Mouse (Mus musculus) midbrain, embryonic 15.5 days (tissue): Measurements from ENCODE around the gene Olfr305. TPM values are rescaled to one million over a fixed set of nuclear protein-coding genes. Genes with fewer than 3 reads are reported as not detected.
"Not testable (repeated sequence)": the region's sequence is repeated elsewhere in the genome, so short reads cannot be mapped to it uniquely, and the experiment has no call there.

ENCODE experiments used
- ATAC-seq: fragments of 200-750 bp; cut with Nextera tagmentation; replicated peaks from 2 replicates; pipeline ENCODE4 v1.8.0; 2017; ENCODE audit warnings: moderate TSS enrichment
- H3K27ac ChIP-seq: fragments of 300-500 bp; sonication (generic); 2 replicates; pipeline ENCODE4 v1.5.1; 2015; ENCODE audit warnings: mild to moderate bottlenecking, inconsistent platforms
- H3K27me3 ChIP-seq: fragments of 300-500 bp; sonication (generic); replicated peaks from 2 replicates; pipeline ENCODE4 v1.6.1; 2015; ENCODE audit warnings: inconsistent platforms
- H3K36me3 ChIP-seq: fragments of 300-500 bp; sonication (generic); replicated peaks from 2 replicates; pipeline ENCODE4 v1.6.1; 2015; ENCODE audit warnings: inconsistent platforms
- H3K4me1 ChIP-seq: fragments of 300-500 bp; sonication (generic); 2 replicates; pipeline ENCODE4 v1.6.1; 2015; ENCODE audit warnings: inconsistent platforms
- H3K4me2 ChIP-seq: fragments of 300-500 bp; sonication (generic); 2 replicates; pipeline ENCODE4 v1.6.1; 2015; ENCODE audit warnings: inconsistent platforms, mild to moderate bottlenecking, moderate library complexity
- H3K4me3 ChIP-seq: fragments of 300-500 bp; sonication (generic); 2 replicates; pipeline ENCODE4 v1.5.1; 2015; ENCODE audit warnings: mild to moderate bottlenecking, inconsistent platforms
- H3K9ac ChIP-seq: fragments of 300-500 bp; sonication (generic); 2 replicates; pipeline ENCODE4 v1.6.1; 2015; ENCODE audit warnings: mild to moderate bottlenecking, inconsistent platforms
- H3K9me3 ChIP-seq: fragments of 300-500 bp; sonication (generic); 2 replicates; pipeline ENCODE4 v1.6.1; 2016; ENCODE audit warnings: inconsistent platforms
- WGBS: fragments of 180-500 bp; shearing (Covaris S2); methylation state at CpG from one replicate; pipeline ENCODE4 v1.1.7; 2015; ENCODE audit warnings: mixed read lengths; 5-methylcytosine and 5-hydroxymethylcytosine counted together
- polyA plus RNA-seq: library from polyadenylated mRNA; unstranded; fragments of >200 nt; fragmentation: Nextera tagmentation; extraction: Ambion mirVana; gene quantifications from 2 replicates; pipeline ENCODE4 v1.2.1, GENCODE M21; 2015

The Olfr305 gene
- not detected in 2 replicates for polyA plus RNA-seq

DNA sequence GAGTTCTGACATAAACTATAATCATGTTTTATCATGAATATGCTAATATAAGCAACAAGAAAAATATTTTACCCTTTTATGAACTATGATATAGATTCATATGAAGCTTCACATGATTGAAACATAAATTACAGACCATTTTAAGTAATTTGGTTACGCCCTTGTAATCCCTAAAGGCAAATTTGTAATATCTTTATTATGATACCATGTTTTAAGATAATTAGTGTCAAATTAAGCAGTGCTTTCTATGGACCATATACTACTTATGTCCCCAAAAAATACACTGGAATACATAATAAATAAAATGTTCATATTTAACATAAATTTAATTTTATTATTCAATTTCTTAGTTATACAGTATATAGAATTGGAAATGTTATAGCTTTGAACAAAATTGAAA, at the start of gene Olfr305:
Gene Olfr305 (minus strand): TSS at position 101 of the 400 bp plus-strand sequence.
- 95% methylated on average over 1 of the region's 1 CpGs for WGBS
- H3K27me3 ChIP-seq, result no peaks in the 10 kb centered on the region
- H3K4me2 ChIP-seq, result no peak within 1 kb of the TSS
- no peak for ATAC-seq
- no peak within 1 kb of the TSS for H3K27ac ChIP-seq
- H3K36me3 ChIP-seq, result no peaks in the 10 kb centered on the region
- H3K4me3 ChIP-seq, result no peak within 1 kb of the TSS
- H3K9me3 ChIP-seq, result no peaks in the 10 kb centered on the region
- H3K4me1 ChIP-seq, result no peaks in the 10 kb centered on the region
- no peak within 1 kb of the TSS for H3K9ac ChIP-seq

DNA sequence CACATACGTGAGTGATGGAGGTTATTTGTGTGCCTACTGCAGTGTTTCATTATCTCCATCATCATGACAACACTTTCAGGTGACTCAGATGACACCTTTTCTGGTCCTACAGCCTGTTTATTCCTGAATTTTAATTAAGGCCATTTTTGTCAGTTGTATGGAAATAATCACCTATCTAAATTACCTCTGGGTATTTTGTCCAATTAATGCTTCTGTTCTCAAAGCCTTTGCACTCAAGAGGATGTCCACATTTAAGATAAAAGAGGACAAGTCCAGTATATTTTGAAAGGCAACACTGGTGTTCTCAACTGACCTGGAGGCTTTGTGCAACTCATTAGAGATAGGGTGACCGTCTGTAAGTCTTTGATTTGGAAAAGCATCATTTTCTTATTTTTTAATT, 36.8 kb upstream of the Olfr305 start, which contains the start of gene Olfr301:
Gene Olfr301 (plus strand): TSS at position 301 of the 400 bp plus-strand sequence.
- no peak for ATAC-seq
- H3K27ac ChIP-seq, result no peak within 1 kb of the TSS
- H3K27me3 ChIP-seq, result no peaks in the 10 kb centered on the region
- 86% methylated on average over 2 of the region's 2 CpGs for WGBS
- no peak within 1 kb of the TSS for H3K4me2 ChIP-seq
- H3K9ac ChIP-seq, result no peak within 1 kb of the TSS
- H3K4me1 ChIP-seq, result no peaks in the 10 kb centered on the region
- no peaks in the 10 kb centered on the region for H3K36me3 ChIP-seq
- H3K4me3 ChIP-seq, result no peak within 1 kb of the TSS
- no peaks in the 10 kb centered on the region for H3K9me3 ChIP-seq

DNA sequence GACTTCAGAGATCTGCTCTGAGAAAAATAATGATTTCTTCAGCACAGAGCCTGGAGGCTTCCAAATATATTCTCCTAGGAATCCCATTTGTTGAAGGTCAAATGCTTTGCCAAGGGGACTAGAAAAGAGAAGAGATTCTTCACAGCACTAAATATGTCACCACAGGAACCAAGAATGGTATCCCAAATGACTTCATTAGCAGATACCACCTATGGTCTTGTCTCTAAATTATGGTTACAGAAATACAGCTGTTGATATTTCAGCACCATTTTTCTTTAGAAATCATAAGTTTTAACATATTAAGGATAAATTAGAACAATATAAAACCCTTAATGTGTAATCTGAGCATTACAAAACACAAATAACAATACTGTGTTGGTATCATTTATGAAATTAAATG, 31.0 kb upstream of the Olfr305 start, which contains the start of gene Olfr303:
Gene Olfr303 (minus strand): TSS at position 101 of the 400 bp plus-strand sequence.
- no peak within 1 kb of the TSS for H3K9ac ChIP-seq
- no peak for ATAC-seq
- H3K4me3 ChIP-seq, result no peak within 1 kb of the TSS
- no peak within 1 kb of the TSS for H3K4me2 ChIP-seq
- H3K27ac ChIP-seq, result no peak within 1 kb of the TSS
- no peaks in the 10 kb centered on the region for H3K9me3 ChIP-seq
- H3K27me3 ChIP-seq, result no peaks in the 10 kb centered on the region
- no peaks in the 10 kb centered on the region for H3K36me3 ChIP-seq
- no peaks in the 10 kb centered on the region for H3K4me1 ChIP-seq

DNA sequence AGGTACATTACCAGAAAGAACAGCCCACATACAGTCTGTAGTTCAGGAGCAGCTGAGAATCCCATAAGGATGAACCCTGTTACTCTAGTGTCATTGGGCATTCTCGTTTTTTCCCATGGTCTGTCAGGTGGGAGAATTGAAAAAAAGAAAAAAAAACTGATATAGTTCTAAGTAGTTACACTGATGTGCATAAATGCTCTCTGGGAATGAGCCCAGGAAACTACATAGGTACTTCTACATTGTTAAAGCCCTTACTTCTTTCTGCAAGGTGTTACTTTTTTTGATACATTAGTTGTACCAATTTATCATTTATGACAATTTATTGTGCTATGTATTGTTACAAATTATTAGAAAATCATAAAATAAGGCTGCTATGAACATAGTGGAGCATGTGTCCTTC, 19.8 kb upstream of the Olfr305 start, which contains the start of gene Olfr304:
Gene Olfr304 (minus strand): TSS at position 101 of the 400 bp plus-strand sequence.
- Histone ChIP-seq H3K27me3 (no peaks in the 10 kb centered on the region), H3K4me2 (no peak within 1 kb of the TSS), H3K9me3 (no peaks in the 10 kb centered on the region), H3K4me1 (no peaks in the 10 kb centered on the region), H3K27ac (no peak within 1 kb of the TSS), H3K4me3 (no peak within 1 kb of the TSS), H3K9ac (no peak within 1 kb of the TSS), H3K36me3 (no peaks in the 10 kb centered on the region)
- 69% methylated on average over 1 of the region's 1 CpGs for WGBS
- no peak for ATAC-seq

DNA sequence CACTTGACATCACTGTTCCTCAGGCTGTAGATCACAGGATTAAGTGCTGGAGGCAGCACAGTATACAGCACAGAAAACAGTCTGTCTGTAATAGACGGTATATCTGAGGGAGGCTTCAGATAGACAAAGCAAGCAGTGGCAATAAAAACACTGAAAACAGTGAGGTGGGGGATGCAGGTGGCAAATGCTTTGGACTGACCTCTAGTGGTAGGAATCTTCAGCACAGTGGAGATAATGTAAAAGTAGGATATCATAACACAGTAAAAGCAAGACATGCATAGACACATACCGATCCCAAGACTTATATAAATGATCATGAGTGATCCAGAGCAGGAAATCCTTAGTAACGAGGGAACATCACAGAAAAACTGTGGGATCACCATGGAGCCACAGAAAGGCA, 19.0 kb upstream of the Olfr305 start:
- Histone ChIP-seq H3K9ac (no peak overlapping the region), H3K36me3 (no peaks in the 10 kb centered on the region), H3K4me2 (no peak overlapping the region), H3K9me3 (no peaks in the 10 kb centered on the region), H3K4me1 (no peaks in the 10 kb centered on the region), H3K27me3 (no peaks in the 10 kb centered on the region), H3K4me3 (no peak overlapping the region), H3K27ac (no peak overlapping the region)
- no peak for ATAC-seq
- 76% methylated on average over 3 of the region's 3 CpGs for WGBS

DNA sequence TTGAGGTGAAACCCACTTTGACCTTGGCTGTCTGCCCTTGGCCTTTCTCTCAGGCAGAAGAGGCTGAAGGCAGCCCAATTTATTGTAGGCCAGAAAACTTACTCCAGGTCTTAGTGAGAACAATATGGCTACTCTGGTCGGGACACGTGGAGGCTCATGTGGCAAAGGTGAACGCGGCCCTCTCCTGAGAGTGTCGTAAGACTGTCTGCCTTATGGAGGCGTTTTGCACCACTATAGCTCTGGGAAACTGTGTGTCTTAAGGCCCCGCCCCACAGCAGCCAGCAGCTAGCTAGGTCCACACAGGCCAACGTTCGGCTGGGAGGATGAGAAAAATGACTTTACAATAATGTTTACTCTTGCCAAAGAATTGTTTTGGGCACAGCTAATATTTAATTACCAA, 20.4 kb downstream of the Olfr305 start:
- 91% methylated on average over 9 of the region's 9 CpGs for WGBS
- not testable (repeated sequence) for ATAC-seq, H3K27me3 ChIP-seq, H3K4me2 ChIP-seq, H3K9ac ChIP-seq, H3K4me1 ChIP-seq, H3K36me3 ChIP-seq, H3K4me3 ChIP-seq, H3K9me3 ChIP-seq, H3K27ac ChIP-seq

DNA sequence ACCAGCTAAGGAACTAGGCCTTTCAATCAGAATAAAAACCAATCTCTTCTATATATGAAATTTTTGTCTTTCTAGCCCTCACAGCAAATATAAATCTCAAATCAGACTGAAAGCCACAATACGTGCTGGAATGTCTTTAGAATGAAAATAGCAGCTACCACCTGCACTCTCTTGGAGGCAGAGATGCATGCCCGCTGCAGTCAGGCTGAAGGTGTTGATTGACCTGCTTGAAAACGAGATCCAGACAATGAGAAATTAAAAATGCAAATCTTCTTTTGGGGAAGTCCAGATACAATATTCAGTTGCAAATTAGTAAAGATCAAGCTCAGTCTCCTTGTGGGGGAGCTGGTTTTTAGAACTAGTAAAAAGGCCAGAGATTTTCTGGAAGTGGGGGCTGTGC, 22.5 kb downstream of the Olfr305 start:
- no peak overlapping the region for H3K27ac ChIP-seq
- H3K4me1 ChIP-seq, result no peaks in the 10 kb centered on the region
- H3K9ac ChIP-seq, result no peak overlapping the region
- no peaks in the 10 kb centered on the region for H3K27me3 ChIP-seq
- no peaks in the 10 kb centered on the region for H3K36me3 ChIP-seq
- no peak for ATAC-seq
- H3K4me2 ChIP-seq, result no peak overlapping the region
- no peaks in the 10 kb centered on the region for H3K9me3 ChIP-seq
- WGBS, result 57% methylated on average over 3 of the region's 3 CpGs
- H3K4me3 ChIP-seq, result no peak overlapping the region

DNA sequence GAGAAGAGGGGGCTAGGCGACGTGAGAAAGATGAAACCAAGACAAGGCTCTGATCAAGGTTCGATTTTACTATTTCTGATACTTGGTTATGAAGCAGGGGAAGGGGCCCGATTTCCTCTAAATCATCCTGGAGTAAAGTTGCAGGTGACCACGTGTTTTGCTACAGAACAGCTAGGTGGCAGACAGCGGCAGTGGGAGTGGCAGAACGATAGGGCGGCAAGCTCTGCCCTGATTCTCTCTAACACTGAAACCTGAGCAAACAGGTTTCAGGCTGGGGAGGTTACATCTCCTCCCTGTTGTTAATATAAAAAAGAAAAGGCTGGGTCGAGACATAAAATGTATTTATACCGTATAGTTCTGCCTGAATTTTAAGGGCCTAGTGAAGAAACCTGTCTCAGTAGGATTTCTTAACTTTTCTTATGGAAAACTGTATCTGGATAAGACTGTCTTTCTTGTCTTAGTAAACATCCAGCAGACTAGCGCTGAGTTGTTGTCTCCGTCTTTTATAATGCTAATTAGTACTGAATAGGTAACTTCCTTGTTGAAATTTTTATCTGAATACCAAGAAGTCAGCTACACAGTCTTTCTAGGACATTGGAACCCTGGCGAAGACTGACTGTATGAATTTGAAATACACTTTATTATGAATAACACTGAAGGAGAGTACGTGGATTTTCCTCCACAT, 23.7 kb downstream of the Olfr305 start:
- Histone ChIP-seq H3K4me1 (no peaks in the 10 kb centered on the region), H3K9me3 (no peaks in the 10 kb centered on the region), H3K36me3 (no peaks in the 10 kb centered on the region), H3K9ac (no peak overlapping the region), H3K4me2 (no peak overlapping the region), H3K27ac (no peak overlapping the region), H3K27me3 (no peaks in the 10 kb centered on the region), H3K4me3 (no peak overlapping the region)
- no peak for ATAC-seq
- WGBS, result 85% methylated on average over 14 of the region's 14 CpGs

DNA sequence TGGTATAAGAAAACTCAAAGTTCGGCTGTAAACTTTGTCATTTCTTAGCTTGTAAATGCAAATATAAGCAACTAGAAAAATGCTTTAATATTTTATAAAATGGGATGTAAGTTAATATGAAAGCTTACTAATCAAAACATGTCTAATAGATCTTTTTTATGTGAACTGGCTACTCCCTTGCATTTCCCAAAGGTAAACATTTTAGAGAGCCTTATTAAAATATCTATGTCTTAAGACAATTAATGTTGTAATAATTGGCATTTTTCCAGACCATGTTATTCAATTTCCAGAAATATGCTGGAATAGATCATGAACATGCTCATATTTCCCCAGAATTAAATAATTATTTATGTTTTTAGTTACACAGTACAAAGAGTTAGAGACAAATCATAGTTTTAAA, 29.2 kb downstream of the Olfr305 start, which contains the start of gene Olfr307:
Gene Olfr307 (minus strand): TSS at position 101 of the 400 bp plus-strand sequence.
- H3K4me1 ChIP-seq, result no peaks in the 10 kb centered on the region
- ATAC-seq, result no peak
- H3K4me2 ChIP-seq, result no peak within 1 kb of the TSS
- no peaks in the 10 kb centered on the region for H3K9me3 ChIP-seq
- no peak within 1 kb of the TSS for H3K9ac ChIP-seq
- no peak within 1 kb of the TSS for H3K27ac ChIP-seq
- H3K27me3 ChIP-seq, result no peaks in the 10 kb centered on the region
- H3K36me3 ChIP-seq, result no peaks in the 10 kb centered on the region
- no peak within 1 kb of the TSS for H3K4me3 ChIP-seq
- 76% methylated on average over 1 of the region's 1 CpGs for WGBS

DNA sequence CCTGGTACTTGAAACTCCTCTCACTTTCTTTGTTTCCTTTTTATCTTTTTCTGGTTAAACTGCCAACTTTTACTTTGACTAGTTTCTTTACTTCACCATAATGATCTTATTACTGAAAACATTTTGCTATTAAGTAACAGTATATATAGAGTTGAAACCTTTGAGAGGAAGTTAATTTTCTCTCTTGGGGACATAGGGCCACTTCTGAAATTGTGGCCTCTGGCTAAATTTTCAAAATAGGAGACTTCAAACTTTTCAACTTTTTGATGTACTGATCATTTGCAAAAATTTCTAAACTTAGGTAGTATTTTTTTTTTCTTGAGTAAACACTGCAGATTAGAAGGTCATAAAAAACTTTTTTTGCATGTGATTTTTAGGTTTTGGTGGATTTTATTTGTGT, 41.2 kb downstream of the Olfr305 start, which contains the start of gene Olfr308:
Gene Olfr308 (minus strand): TSS at position 101 of the 400 bp plus-strand sequence.
- no peaks in the 10 kb centered on the region for H3K36me3 ChIP-seq
- no peak within 1 kb of the TSS for H3K27ac ChIP-seq
- no peak within 1 kb of the TSS for H3K4me3 ChIP-seq
- H3K4me2 ChIP-seq, result no peak within 1 kb of the TSS
- H3K9ac ChIP-seq, result no peak within 1 kb of the TSS
- H3K27me3 ChIP-seq, result no peaks in the 10 kb centered on the region
- H3K4me1 ChIP-seq, result no peaks in the 10 kb centered on the region
- ATAC-seq, result no peak
- no peaks in the 10 kb centered on the region for H3K9me3 ChIP-seq

DNA sequence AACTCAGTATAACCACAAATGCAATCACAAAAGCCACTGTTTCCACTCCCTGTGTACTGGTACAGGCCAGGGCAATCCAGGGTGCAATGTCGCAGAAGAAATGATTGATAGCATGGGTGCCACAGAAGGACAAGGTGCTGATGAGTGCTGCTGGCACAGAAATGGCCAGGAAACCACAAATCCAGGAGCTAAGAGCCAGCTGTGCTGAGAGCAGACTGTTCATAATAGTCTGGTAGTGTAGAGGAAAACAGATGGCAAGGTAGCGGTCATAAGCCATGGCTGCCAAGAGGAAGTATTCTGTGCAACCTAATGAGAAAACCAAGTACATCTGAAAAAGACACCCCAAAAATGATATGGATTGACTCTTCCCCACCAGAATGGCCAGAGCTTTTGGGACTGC, 45.4 kb downstream of the Olfr305 start:
- H3K4me1 ChIP-seq, result no peaks in the 10 kb centered on the region
- no peak overlapping the region for H3K9ac ChIP-seq

DNA sequence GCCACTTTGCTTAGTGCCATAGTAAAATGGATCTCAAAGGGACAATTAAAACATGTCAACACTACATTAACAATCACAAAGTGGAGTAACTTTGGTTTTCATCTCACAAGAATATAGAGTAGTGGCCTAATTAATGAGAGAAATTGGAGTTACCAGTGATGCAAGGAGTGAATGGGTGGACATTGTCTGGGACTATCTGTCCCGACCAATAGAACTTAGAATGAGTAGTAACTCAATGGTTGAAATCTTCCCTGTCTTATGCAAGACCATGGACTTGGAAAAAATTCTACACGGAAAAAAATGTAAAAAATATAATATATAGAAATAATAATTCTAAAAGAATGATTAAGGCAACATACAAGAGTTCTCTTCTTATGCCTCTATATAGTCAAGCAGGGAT, 53.1 kb downstream of the Olfr305 start, which contains the start of gene Olfr309:
Gene Olfr309 (minus strand): TSS at position 101 of the 400 bp plus-strand sequence.
- no peak for ATAC-seq
- Histone ChIP-seq H3K27ac (no peak within 1 kb of the TSS), H3K4me3 (no peak within 1 kb of the TSS), H3K4me1 (no peaks in the 10 kb centered on the region), H3K9ac (no peak within 1 kb of the TSS), H3K4me2 (no peak within 1 kb of the TSS), H3K9me3 (no peaks in the 10 kb centered on the region), H3K36me3 (no peaks in the 10 kb centered on the region), H3K27me3 (no peaks in the 10 kb centered on the region)
- WGBS, result 73% methylated on average over 2 of the region's 2 CpGs

More for the DNA sequence above, 45.4 kb downstream of the Olfr305 start:
- H3K27me3 ChIP-seq, result no peaks in the 10 kb centered on the region
- H3K27ac ChIP-seq, result no peak overlapping the region
- H3K36me3 ChIP-seq, result no peaks in the 10 kb centered on the region
- WGBS, result 97% methylated on average over 2 of the region's 2 CpGs
- H3K4me3 ChIP-seq, result no peak overlapping the region
- H3K9me3 ChIP-seq, result no peaks in the 10 kb centered on the region
- no peak overlapping the region for H3K4me2 ChIP-seq
- ATAC-seq, result no peak
